ENCODE assay signal across 7 mouse cellular contexts in genomic region chr11:100959464-100959810, GRCm38 (mm10). TPM values are rescaled to one million over a fixed set of nuclear protein-coding genes. Genes with fewer than 3 reads are reported as not detected.
DNase-seq lines count a peak whose midpoint lies in the region; ATAC-seq and TF ChIP-seq lines count a peak whose summit lies in the region.

No protein-coding gene starts in this region.

- no peaks in the 10 kb centered on the region for H3K9me3 ChIP-seq in ES-E14 (ENCODE audit: control insufficient read depth, insufficient read depth, low read depth, low read length)
- H3K9me3 ChIP-seq in embryonic facial prominence, embryonic 15.5 days (replicated peaks): no peaks in the 10 kb centered on the region

- no peak for ATAC-seq in embryonic facial prominence, embryonic 15.5 days (ENCODE audit: insufficient number of reproducible peaks, low FRiP score, low TSS enrichment, low read depth)

- peaks cover 19% of the 10 kb centered on the region for H3K27me3 ChIP-seq in embryonic facial prominence, embryonic 15.5 days

- TF ChIP-seq CTCF in left cerebral cortex, adult 2 months (IDR thresholded peaks at IDR 0.05): peak; percentile 82

- intact Hi-C loops in left cerebral cortex, adult 2 months (cut with DNase I): loop anchor here (1.0 to 5.0 kb wide), 4 partner anchors 66 to 389 kb away; no protein-coding TSS in a partner anchor

- H3K36me3 ChIP-seq in ES-E14 (ENCODE audit: control insufficient read depth, insufficient read depth, low read length, poor library complexity, severe bottlenecking): no peaks in the 10 kb centered on the region
- peaks cover 28% of the 10 kb centered on the region for H3K36me3 ChIP-seq in embryonic facial prominence, embryonic 15.5 days

- 0 out of 2 replicates have a peak overlapping the region, but pooled peaks have one; percentile 46 for H3K9ac ChIP-seq in ES-E14 (ENCODE audit: insufficient read depth, low read depth, low read length, poor library complexity, severe bottlenecking)
- 0 out of 2 replicates have a peak overlapping the region, but pooled peaks have one; percentile 6 for H3K9ac ChIP-seq in embryonic facial prominence, embryonic 15.5 days

- peak overlapping the region; percentile 28; the same call in 1 of the 2 replicates for H3K4me2 ChIP-seq in embryonic facial prominence, embryonic 15.5 days (replicated peaks)

- DNase-seq in ES-E14 (ENCODE audit: low read depth, low spot score): peak; percentile 70
- DNase-seq in adrenal gland, postnatal 14 days: peak; percentile 78
- DNase-seq in heart, postnatal 4 days: peak; percentile 79
- DNase-seq in left cerebral cortex, adult 2 months (ENCODE audit: extremely low spot score in 1 of 2, low spot score in 2 of 2): peak in 1 of 2 experiments; percentile 57
- peak; percentile 57 to 75 for DNase-seq in lung, postnatal 4 days
- DNase-seq in spleen, adult 18-20 months: peak; percentile 30 to 69

- WGBS in embryonic facial prominence, embryonic 15.5 days: 4% methylated on average over 14 of the region's 14 CpGs

- peak overlapping the region; percentile 33 to 45 for H3K4me3 ChIP-seq in ES-E14 (ENCODE audit: insufficient read depth in 1 of 2, low read depth in 1 of 2, low read length in 2 of 2, poor library complexity in 1 of 2, severe bottlenecking in 1 of 2)
- 0 out of 2 replicates have a peak overlapping the region, but pooled peaks have one; percentile 10 for H3K4me3 ChIP-seq in embryonic facial prominence, embryonic 15.5 days (replicated peaks)
- no peak overlapping the region; the same call in 1 of the 2 replicates for H3K4me3 ChIP-seq in left cerebral cortex, adult 2 months

- in situ Hi-C loops in ES-E14 (cut with MboI; ENCODE audit: low sequenced_read_pairs in 2 of 2, unreplicated experiment in 2 of 2): loop anchor here in 1 of 2 experiments (10.0 kb wide), 1 partner anchor 125 kb away; no protein-coding TSS in a partner anchor

- no peak overlapping the region for H3K27ac ChIP-seq in ES-E14 (ENCODE audit: insufficient read depth, low read depth, low read length, poor library complexity, severe bottlenecking)
- H3K27ac ChIP-seq in embryonic facial prominence, embryonic 15.5 days (replicated peaks): no peak overlapping the region
- no peak overlapping the region for H3K27ac ChIP-seq in left cerebral cortex, adult 2 months

- peaks cover 0 to 20% of the 10 kb centered on the region in 2 experiments for H3K4me1 ChIP-seq in ES-E14 (ENCODE audit: control insufficient read depth in 2 of 2, insufficient read depth in 2 of 2, low read length in 2 of 2, poor library complexity in 1 of 2)
- peaks cover 56% of the 10 kb centered on the region for H3K4me1 ChIP-seq in embryonic facial prominence, embryonic 15.5 days

TF ChIP-seq in ES-E14, 5 proteins besides CTCF, POLR2A, EP300 and RAD21:
- no peak for TF ChIP-seq MAFK (IDR thresholded peaks at IDR 0.05; ENCODE audit: insufficient read depth, low read depth, low read length)
- peak; percentile 94 for TF ChIP-seq ZNF384 (IDR thresholded peaks at IDR 0.05; ENCODE audit: low read depth, low read length)

RNA-seq across cellular contexts. Expression of gene Cavin1, which starts 11.2 kb away (rescaled TPM):
- 16.4 and 30.7 TPM in 2 replicates for total RNA-seq in ES-E14 (2012; rRNA removed)
- 290 and 306 TPM in 2 replicates for total RNA-seq in adrenal gland, postnatal 14 days (2021)
- 330 and 343 TPM in 2 replicates for polyA plus RNA-seq in embryonic facial prominence, embryonic 15.5 days (2015; fragmentation: Nextera tagmentation; extraction: Ambion mirVana)
- 100 to 1,000 TPM; 479 to 498 TPM for total RNA-seq in heart, postnatal 4 days (2021)
- 10 to 100 TPM; 19.2 to 22.2 TPM for total RNA-seq in left cerebral cortex, adult 2 months (2021)

RNA-seq across cellular contexts. Expression of gene Stat3, which starts 20.1 kb away (rescaled TPM):
- total RNA-seq in ES-E14 (2012; rRNA removed): 61.5 and 78.9 TPM in 2 replicates
- total RNA-seq in adrenal gland, postnatal 14 days (2021): 75.1 and 82.4 TPM in 2 replicates
- polyA plus RNA-seq in embryonic facial prominence, embryonic 15.5 days (2015; fragmentation: Nextera tagmentation; extraction: Ambion mirVana): 75.6 and 79.3 TPM in 2 replicates
- 100 to 1,000 TPM; 111 to 115 TPM for total RNA-seq in heart, postnatal 4 days (2021)
- total RNA-seq in left cerebral cortex, adult 2 months (2021): 10 to 100 TPM; 35.7 to 40.9 TPM

RNA-seq across cellular contexts. Expression of gene Atp6v0a1, which starts 49.8 kb away (rescaled TPM):
- 38.1 and 43.4 TPM in 2 replicates for total RNA-seq in ES-E14 (2012; rRNA removed)
- total RNA-seq in adrenal gland, postnatal 14 days (2021): 91.3 and 111 TPM in 2 replicates
- polyA plus RNA-seq in embryonic facial prominence, embryonic 15.5 days (2015; fragmentation: Nextera tagmentation; extraction: Ambion mirVana): 36.8 and 40.3 TPM in 2 replicates
- 100 to 1,000 TPM; 112 to 115 TPM for total RNA-seq in heart, postnatal 4 days (2021)
- 100 to 1,000 TPM; 442 to 461 TPM for total RNA-seq in left cerebral cortex, adult 2 months (2021)
